Mouse (Mus musculus) intestine, embryonic 15.5 days (tissue): Measurements from ENCODE around the gene Chst12. TPM values are rescaled to one million over a fixed set of nuclear protein-coding genes. Genes with fewer than 3 reads are reported as not detected.

Experiments
- ATAC-seq: fragments of 200-750 bp; cut with Nextera tagmentation; 2 replicates; pipeline ENCODE4 v1.8.0; 2017; ENCODE audit warnings: moderate TSS enrichment, moderate library complexity
- H3K27ac ChIP-seq: fragments of 300-500 bp; sonication (generic); 2 replicates; pipeline ENCODE4 v1.5.1; 2015; ENCODE audit warnings: mild to moderate bottlenecking, inconsistent platforms
- H3K27me3 ChIP-seq: fragments of 300-500 bp; sonication (generic); replicated peaks from 2 replicates; pipeline ENCODE4 v1.6.1; 2015; ENCODE audit warnings: inconsistent platforms
- H3K36me3 ChIP-seq: fragments of 300-500 bp; sonication (generic); 2 replicates; pipeline ENCODE4 v1.6.1; 2015; ENCODE audit warnings: inconsistent platforms
- H3K4me1 ChIP-seq: fragments of 300-500 bp; sonication (generic); replicated peaks from 2 replicates; pipeline ENCODE4 v1.6.1; 2015; ENCODE audit warnings: inconsistent platforms
- H3K4me2 ChIP-seq: fragments of 300-500 bp; sonication (generic); replicated peaks from 2 replicates; pipeline ENCODE4 v1.6.1; 2015; ENCODE audit warnings: mild to moderate bottlenecking, inconsistent platforms
- H3K4me3 ChIP-seq: fragments of 300-500 bp; sonication (generic); replicated peaks from 2 replicates; pipeline ENCODE4 v1.5.1; 2015; ENCODE audit warnings: inconsistent platforms
- H3K9ac ChIP-seq: fragments of 300-500 bp; sonication (generic); 2 replicates; pipeline ENCODE4 v1.6.1; 2015; ENCODE audit warnings: inconsistent platforms
- H3K9me3 ChIP-seq: fragments of 300-500 bp; sonication (generic); 2 replicates; pipeline ENCODE4 v1.6.1; 2016; ENCODE audit warnings: inconsistent platforms
- WGBS: fragments of 180-500 bp; shearing (Covaris S2); methylation state at CpG from one replicate; pipeline ENCODE4 v1.1.7; 2015; 5-methylcytosine and 5-hydroxymethylcytosine counted together
- polyA plus RNA-seq: library from polyadenylated mRNA; unstranded; fragments of >200 nt; fragmentation: Nextera tagmentation; extraction: Ambion mirVana; gene quantifications from 2 replicates; pipeline ENCODE4 v1.2.1, GENCODE M21; 2015

Chst12 gene
- polyA plus RNA-seq, 1 experiment from 2014 or later: 19.8 TPM

DNA sequence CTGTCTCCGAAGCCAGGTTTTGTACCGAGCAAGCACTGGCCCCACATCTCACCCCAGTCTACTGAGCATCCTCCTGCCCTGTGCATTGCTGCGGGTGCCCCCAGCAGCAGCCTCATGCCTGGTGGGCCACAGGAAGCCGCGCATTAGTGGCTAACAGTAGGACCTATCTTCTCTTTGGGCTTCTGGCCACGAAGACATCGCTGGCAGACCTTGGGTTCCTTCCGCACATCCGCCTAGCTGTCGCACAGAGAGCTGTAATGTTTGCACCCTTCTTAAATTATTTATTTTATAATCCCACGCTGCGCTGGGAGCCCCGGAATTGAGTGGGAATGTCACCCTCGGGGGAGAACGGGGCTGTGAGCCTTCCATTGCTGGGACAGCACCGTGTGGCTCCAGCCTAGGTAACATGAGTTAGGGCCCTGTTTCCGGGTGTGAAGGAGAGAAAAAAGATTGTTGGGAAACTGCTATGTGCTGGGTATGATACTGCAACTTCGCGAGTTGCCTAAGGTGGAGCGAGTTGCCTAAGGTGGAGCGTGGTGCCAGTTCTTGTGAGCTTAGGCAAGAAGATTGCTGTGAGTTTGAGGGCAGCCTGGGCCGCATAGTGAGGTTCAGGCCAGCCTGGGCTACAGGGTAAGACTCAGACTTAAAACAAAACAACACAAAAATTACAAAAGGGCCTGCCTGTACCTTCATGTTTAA lies 895 bp downstream of the Chst12 start:
- peak overlapping the region; percentile 59 for H3K4me3 ChIP-seq
- WGBS: 25% methylated on average over 22 of the region's 22 CpGs
- H3K4me2 ChIP-seq: peak overlapping the region; percentile 89
- H3K4me1 ChIP-seq: peaks cover 47% of the 10 kb centered on the region
- no peaks in the 10 kb centered on the region for H3K9me3 ChIP-seq
- H3K27ac ChIP-seq: peak overlapping the region; percentile 58; the same call in 1 of the 2 replicates
- H3K27me3 ChIP-seq: no peaks in the 10 kb centered on the region
- no peak for ATAC-seq
- no peaks in the 10 kb centered on the region for H3K36me3 ChIP-seq
- H3K9ac ChIP-seq: peak overlapping the region; percentile 68

DNA sequence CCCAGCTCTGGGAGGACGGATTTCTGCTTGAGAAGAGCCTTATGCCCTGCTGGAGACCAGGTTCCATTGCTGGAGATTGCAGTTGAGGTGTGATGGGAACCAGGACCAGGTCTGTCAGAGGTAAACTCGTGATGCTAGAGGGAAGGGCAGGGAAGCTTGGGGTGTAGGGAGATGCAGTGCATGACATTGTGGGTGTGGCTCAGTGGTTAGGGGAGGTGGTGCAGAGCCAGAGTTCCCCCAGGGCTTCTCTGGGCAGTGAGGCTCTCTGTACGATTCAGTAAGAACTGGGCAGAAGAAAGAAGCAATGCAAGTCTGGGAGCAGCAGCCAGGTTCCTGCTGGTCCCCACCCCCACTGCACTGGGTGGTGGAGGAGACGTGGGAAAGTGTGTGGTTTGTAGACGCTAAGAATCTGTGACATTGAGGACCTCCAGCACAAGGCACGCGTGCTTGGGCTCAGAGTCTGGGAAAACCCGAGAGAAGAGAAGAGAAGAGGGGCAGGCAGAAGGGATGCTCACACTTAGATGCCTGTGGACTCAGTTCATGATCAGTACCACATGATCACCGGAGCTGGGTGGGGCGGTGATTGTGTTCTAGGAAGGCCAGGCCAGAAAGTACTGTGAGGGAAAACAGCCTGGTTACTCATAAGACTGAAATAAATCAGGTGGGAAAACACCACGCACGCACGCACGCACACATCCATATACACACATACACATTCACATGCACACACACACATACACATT lies 2.3 kb downstream of the Chst12 start:
- 0 out of 2 replicates have a peak overlapping the region, but pooled peaks have one; percentile 89 for H3K4me2 ChIP-seq

DNA sequence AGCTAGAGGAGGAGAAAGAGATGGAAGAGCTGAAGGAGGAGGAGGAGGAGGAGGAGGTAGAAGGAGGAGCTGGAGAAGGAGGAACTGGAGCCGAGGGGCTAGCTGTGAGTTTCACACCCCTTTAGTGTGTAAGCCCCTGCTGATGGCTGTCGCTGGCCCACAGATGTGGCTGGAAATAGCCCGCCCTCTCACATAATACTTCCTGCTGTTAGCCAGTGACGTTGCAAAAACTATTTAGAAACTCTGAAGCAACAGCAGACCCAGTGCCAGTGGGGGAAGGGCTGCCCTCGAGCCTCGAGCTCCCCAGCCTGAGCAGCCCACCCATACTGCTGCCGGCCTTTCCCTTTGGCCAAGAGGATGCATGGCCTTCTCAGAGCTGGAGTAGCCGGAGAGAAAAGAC lies 3.3 kb downstream of the Chst12 start:
- H3K27ac ChIP-seq: 0 out of 2 replicates have a peak overlapping the region, but pooled peaks have one; percentile 24
- 42% methylated on average over 8 of the region's 8 CpGs for WGBS

More for the DNA sequence above, 2.3 kb downstream of the Chst12 start:
- no peaks in the 10 kb centered on the region for H3K36me3 ChIP-seq
- ATAC-seq: no peak
- H3K9ac ChIP-seq: no peak overlapping the region
- H3K4me3 ChIP-seq: no peak overlapping the region
- no peak overlapping the region for H3K27ac ChIP-seq
- no peaks in the 10 kb centered on the region for H3K9me3 ChIP-seq
- 75% methylated on average over 14 of the region's 14 CpGs for WGBS
- no peaks in the 10 kb centered on the region for H3K27me3 ChIP-seq
- peaks cover 43% of the 10 kb centered on the region for H3K4me1 ChIP-seq

GRCm38 (mm10) chr5:140509204-140509603 lies 3.9 kb downstream of the Chst12 start:
- WGBS: 58% methylated on average over 9 of the region's 9 CpGs
- no peak overlapping the region for H3K4me2 ChIP-seq
- no peak for ATAC-seq

More for the DNA sequence above, 3.3 kb downstream of the Chst12 start:
- Histone ChIP-seq H3K4me1 (peaks cover 37% of the 10 kb centered on the region), H3K4me2 (peak overlapping the region; percentile 16; the same call in 1 of the 2 replicates), H3K4me3 (no peak overlapping the region), H3K36me3 (no peaks in the 10 kb centered on the region), H3K27me3 (no peaks in the 10 kb centered on the region), H3K9me3 (no peaks in the 10 kb centered on the region), H3K9ac (no peak overlapping the region)
- no peak for ATAC-seq

GRCm38 (mm10) chr5:140510012-140511000 lies 5.0 kb downstream of the Chst12 start:
- no peak for ATAC-seq
- peaks cover 48% of the 10 kb centered on the region for H3K4me1 ChIP-seq
- no peaks in the 10 kb centered on the region for H3K36me3 ChIP-seq
- no peaks in the 10 kb centered on the region for H3K9me3 ChIP-seq
- no peak overlapping the region for H3K4me3 ChIP-seq
- H3K4me2 ChIP-seq: no peak overlapping the region
- H3K9ac ChIP-seq: no peak overlapping the region
- WGBS: 52% methylated on average over 27 of the region's 27 CpGs
- H3K27ac ChIP-seq: no peak overlapping the region
- no peaks in the 10 kb centered on the region for H3K27me3 ChIP-seq

More at GRCm38 (mm10) chr5:140509204-140509603, 3.9 kb downstream of the Chst12 start:
- no peaks in the 10 kb centered on the region for H3K27me3 ChIP-seq
- no peak overlapping the region for H3K4me3 ChIP-seq
- H3K9me3 ChIP-seq: no peaks in the 10 kb centered on the region
- H3K9ac ChIP-seq: no peak overlapping the region
- peaks cover 42% of the 10 kb centered on the region for H3K4me1 ChIP-seq
- no peaks in the 10 kb centered on the region for H3K36me3 ChIP-seq
- no peak overlapping the region for H3K27ac ChIP-seq

GRCm38 (mm10) chr5:140513921-140514320 lies 8.6 kb downstream of the Chst12 start:
- H3K36me3 ChIP-seq: no peaks in the 10 kb centered on the region
- H3K27me3 ChIP-seq: no peaks in the 10 kb centered on the region
- peaks cover 26% of the 10 kb centered on the region for H3K4me1 ChIP-seq
- no peak for ATAC-seq
- WGBS: 72% methylated on average over 8 of the region's 8 CpGs
- H3K4me3 ChIP-seq: no peak overlapping the region
- H3K4me2 ChIP-seq: no peak overlapping the region
- H3K9ac ChIP-seq: no peak overlapping the region
- H3K27ac ChIP-seq: no peak overlapping the region
- no peaks in the 10 kb centered on the region for H3K9me3 ChIP-seq

GRCm38 (mm10) chr5:140514799-140515486 lies 9.6 kb downstream of the Chst12 start:
- Histone ChIP-seq H3K36me3 (no peaks in the 10 kb centered on the region), H3K27me3 (no peaks in the 10 kb centered on the region), H3K9ac (no peak overlapping the region), H3K27ac (peak overlapping the region; percentile 72), H3K4me2 (no peak overlapping the region), H3K4me1 (peaks cover 24% of the 10 kb centered on the region), H3K4me3 (no peak overlapping the region), H3K9me3 (no peaks in the 10 kb centered on the region)
- ATAC-seq: peak; percentile 88
- 15% methylated on average over 7 of the region's 7 CpGs for WGBS

DNA sequence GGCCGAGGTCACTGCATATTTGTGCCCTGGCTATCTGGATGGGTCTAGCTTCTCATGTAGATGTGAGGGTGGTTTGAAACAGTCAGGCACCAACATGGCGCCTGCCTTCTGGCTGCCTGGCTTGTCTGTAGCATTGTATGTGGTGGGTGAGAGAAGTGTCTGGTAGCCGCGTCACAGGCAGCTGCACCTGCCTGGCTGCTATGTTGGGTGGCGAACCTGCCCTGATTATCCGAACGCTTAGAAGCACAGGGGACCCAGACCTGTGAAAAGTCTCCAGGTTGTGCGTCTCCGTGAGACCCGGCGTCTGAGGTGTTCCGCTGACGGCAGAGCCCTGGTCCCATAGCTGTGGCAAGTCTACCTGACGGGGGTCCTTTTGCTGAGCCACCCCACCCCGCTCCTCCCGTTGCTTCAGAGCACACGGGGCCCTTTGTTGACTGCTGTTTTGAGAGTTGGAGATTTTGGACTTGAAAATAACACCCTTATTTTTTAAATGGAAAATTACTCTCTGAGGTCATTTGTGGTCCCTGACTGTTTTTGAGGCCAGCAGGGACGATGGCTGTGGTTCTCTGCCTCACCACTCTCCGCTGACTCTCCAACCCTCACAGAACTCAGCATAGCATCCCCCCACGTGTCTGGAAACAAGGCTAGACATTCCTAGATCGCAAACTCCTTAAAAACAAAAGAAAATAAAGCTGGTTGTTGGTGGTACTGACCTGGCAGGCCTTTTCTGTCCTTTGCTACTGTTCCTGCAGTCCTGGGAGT lies 12.0 kb downstream of the Chst12 start:
- H3K9me3 ChIP-seq: no peaks in the 10 kb centered on the region
- H3K4me3 ChIP-seq: no peak overlapping the region
- no peak overlapping the region for H3K4me2 ChIP-seq
- no peaks in the 10 kb centered on the region for H3K36me3 ChIP-seq
- 86% methylated on average over 21 of the region's 21 CpGs for WGBS
- H3K27ac ChIP-seq: 0 out of 2 replicates have a peak overlapping the region, but pooled peaks have one; percentile 22
- no peak overlapping the region for H3K9ac ChIP-seq
- ATAC-seq: no peak
- no peaks in the 10 kb centered on the region for H3K27me3 ChIP-seq
- H3K4me1 ChIP-seq: peaks cover 22% of the 10 kb centered on the region

- no peak overlapping the region for H3K27ac ChIP-seq
- ATAC-seq: peak; percentile 68
Measured at GRCm38 (mm10) chr5:140517921-140518230, 12.5 kb downstream of the Chst12 start.

DNA sequence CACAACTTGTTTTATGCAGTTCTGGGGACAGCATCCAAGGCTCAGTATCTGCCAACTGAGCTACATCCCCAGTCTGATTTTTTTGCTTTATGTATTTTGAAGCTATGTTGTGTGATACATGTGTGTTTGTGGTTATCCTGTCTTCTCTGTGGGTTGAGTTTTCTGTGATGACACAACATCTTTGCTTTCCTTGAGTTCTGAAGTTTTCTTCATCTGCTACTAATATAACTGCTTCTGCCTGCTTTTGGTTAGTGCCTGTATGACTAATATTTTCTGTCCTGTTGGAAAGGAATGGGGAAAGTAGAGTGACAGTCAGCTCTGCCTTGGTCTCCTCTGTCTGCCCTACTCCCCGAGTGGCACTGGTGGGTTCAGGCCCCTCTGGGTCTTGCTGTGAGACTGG lies 15.8 kb downstream of the Chst12 start:
- no peaks in the 10 kb centered on the region for H3K27me3 ChIP-seq
- peaks cover 16% of the 10 kb centered on the region for H3K36me3 ChIP-seq
- H3K9me3 ChIP-seq: no peaks in the 10 kb centered on the region
- peaks cover 5% of the 10 kb centered on the region; the same call in 1 of the 2 replicates for H3K4me1 ChIP-seq
- 85% methylated on average over 1 of the region's 1 CpGs for WGBS
- H3K9ac ChIP-seq: no peak overlapping the region
- ATAC-seq: no peak
- no peak overlapping the region for H3K4me2 ChIP-seq
- no peak overlapping the region for H3K27ac ChIP-seq
- H3K4me3 ChIP-seq: no peak overlapping the region

More at GRCm38 (mm10) chr5:140517921-140518230, 12.5 kb downstream of the Chst12 start:
- Histone ChIP-seq H3K4me3 (no peak overlapping the region), H3K9me3 (no peaks in the 10 kb centered on the region), H3K4me1 (peaks cover 22% of the 10 kb centered on the region), H3K27me3 (no peaks in the 10 kb centered on the region), H3K36me3 (no peaks in the 10 kb centered on the region), H3K4me2 (no peak overlapping the region), H3K9ac (no peak overlapping the region)
- WGBS: 62% methylated on average over 4 of the region's 4 CpGs

GRCm38 (mm10) chr5:140526754-140527153 lies 21.4 kb downstream of the Chst12 start:
- Histone ChIP-seq H3K4me1 (no peaks in the 10 kb centered on the region), H3K36me3 (peaks cover 22% of the 10 kb centered on the region), H3K9ac (no peak overlapping the region), H3K9me3 (no peaks in the 10 kb centered on the region), H3K27me3 (no peaks in the 10 kb centered on the region), H3K4me2 (no peak overlapping the region), H3K27ac (no peak overlapping the region), H3K4me3 (no peak overlapping the region)
- WGBS: 97% methylated on average over 2 of the region's 2 CpGs
- ATAC-seq: no peak
